Mouse (Mus musculus) bone marrow macrophage, adult 2 months (primary cell): ENCODE measurements at regions not wholly inside any gene's neighbourhood (a gene's known extent, or its start where the extent isn't known, plus 50 kb on each side); places are given as distances from the start of the nearest gene placed in this dataset.

ENCODE experiments used
- H3K27ac ChIP-seq: 2 replicates; pipeline ENCODE4 v1.5.1; 2012; ENCODE audit warnings: low read depth, low read length; ENCODE audit not compliant: insufficient read depth
- H3K4me1 ChIP-seq: 2 replicates; pipeline ENCODE4 v1.6.1; 2012; ENCODE audit warnings: low read length; ENCODE audit not compliant: control insufficient read depth, insufficient read depth
- H3K4me3 ChIP-seq: 2 replicates; pipeline ENCODE4 v1.5.1; 2012; ENCODE audit warnings: mild to moderate bottlenecking, low read length, moderate library complexity; ENCODE audit not compliant: insufficient read depth
- CTCF ChIP-seq: IDR thresholded peaks from 2 replicates; pipeline ENCODE4 v1.5.1; 2012; ENCODE audit warnings: low read depth, mild to moderate bottlenecking, low read length, moderate library complexity
- POLR2A ChIP-seq: IDR thresholded peaks from 2 replicates; pipeline ENCODE4 v1.6.1; 2012; ENCODE audit warnings: mild to moderate bottlenecking, low read depth, low read length, borderline replicate concordance

GRCm38 (mm10) chr15:68811041-68811440 is 2310.3 kb upstream of the Lrrc6 start:
- Histone ChIP-seq H3K4me1 (no peaks in the 10 kb centered on the region), H3K4me3 (no peak overlapping the region), H3K27ac (no peak overlapping the region)
- TF ChIP-seq CTCF: no peak
- no peak for TF ChIP-seq POLR2A

GRCm38 (mm10) chr15:68810593-68810992 is 2309.9 kb upstream of the Lrrc6 start:
- TF ChIP-seq CTCF (no peak), POLR2A (no peak)
- Histone ChIP-seq H3K27ac (no peak overlapping the region), H3K4me3 (no peak overlapping the region), H3K4me1 (no peaks in the 10 kb centered on the region)

DNA sequence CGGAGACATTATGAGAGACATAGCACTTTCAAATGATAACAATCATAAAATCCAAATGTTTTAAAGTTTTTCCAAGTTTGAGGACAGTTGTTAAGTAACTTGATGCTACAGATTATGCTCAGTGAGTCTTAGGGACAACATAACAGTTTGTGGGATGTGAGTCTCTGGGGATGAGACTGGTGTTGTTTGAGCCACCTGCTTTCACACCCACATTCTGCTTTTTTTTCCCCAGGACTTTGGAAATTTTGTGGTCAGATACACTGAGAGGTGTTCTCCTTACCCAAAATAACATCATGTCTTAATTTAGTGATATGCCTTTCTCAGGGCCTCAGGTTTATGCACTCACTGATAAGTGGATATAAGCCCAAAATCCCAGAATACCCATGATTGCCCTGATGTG is 2307.5 kb upstream of the Lrrc6 start:
- H3K4me3 ChIP-seq: no peak overlapping the region
- TF ChIP-seq CTCF (no peak), POLR2A (no peak)
- H3K4me1 ChIP-seq: no peaks in the 10 kb centered on the region
- H3K27ac ChIP-seq: no peak overlapping the region

- Histone ChIP-seq H3K4me3 (no peak overlapping the region), H3K27ac (no peak overlapping the region), H3K4me1 (no peaks in the 10 kb centered on the region)
- TF ChIP-seq POLR2A: no peak
- no peak for TF ChIP-seq CTCF
Observed at GRCm38 (mm10) chr15:68804254-68804653, 2303.5 kb upstream of the Lrrc6 start.

DNA sequence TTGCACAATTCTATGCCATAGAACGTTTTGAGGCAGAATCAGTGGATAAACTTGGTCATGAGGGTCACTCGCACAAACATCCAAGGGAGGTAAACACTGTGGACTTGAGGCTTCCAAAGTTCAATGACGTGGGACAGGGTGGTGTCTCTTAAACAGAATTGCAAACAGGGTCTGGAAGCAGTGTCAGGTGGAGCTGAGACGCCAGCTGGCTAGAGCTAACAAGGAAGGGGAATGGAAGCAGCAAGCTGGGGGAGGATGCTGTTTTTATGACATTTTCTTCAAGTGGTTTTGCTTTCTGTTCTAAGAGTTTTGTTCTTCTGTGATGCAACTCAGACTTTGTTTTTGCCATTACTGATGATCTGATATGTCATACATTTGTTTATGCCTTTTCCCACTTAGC is 2301.1 kb upstream of the Lrrc6 start:
- TF ChIP-seq POLR2A (no peak), CTCF (no peak)
- Histone ChIP-seq H3K4me1 (no peaks in the 10 kb centered on the region), H3K4me3 (no peak overlapping the region), H3K27ac (no peak overlapping the region)

DNA sequence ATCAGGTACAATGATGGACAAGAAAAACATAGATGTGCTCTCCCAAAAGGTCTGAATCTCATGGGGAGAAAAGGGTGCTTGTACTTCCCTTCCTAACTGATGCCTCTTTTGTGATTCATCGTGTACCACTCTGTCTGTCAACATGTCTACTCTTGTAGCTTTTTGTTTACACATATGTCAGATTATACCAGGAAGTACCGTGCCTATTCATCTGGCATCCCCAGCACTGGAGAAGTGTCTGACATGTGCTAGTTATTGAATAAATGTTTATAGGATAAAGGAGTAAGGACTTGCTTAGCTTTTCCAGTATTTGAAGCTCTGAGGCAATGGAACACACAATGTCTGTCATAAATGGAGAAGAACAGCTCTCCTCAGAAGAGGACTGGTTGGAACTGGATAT is 2296.7 kb upstream of the Lrrc6 start:
- H3K27ac ChIP-seq: no peak overlapping the region
- no peak for TF ChIP-seq POLR2A
- TF ChIP-seq CTCF: no peak
- H3K4me3 ChIP-seq: no peak overlapping the region
- no peaks in the 10 kb centered on the region for H3K4me1 ChIP-seq

DNA sequence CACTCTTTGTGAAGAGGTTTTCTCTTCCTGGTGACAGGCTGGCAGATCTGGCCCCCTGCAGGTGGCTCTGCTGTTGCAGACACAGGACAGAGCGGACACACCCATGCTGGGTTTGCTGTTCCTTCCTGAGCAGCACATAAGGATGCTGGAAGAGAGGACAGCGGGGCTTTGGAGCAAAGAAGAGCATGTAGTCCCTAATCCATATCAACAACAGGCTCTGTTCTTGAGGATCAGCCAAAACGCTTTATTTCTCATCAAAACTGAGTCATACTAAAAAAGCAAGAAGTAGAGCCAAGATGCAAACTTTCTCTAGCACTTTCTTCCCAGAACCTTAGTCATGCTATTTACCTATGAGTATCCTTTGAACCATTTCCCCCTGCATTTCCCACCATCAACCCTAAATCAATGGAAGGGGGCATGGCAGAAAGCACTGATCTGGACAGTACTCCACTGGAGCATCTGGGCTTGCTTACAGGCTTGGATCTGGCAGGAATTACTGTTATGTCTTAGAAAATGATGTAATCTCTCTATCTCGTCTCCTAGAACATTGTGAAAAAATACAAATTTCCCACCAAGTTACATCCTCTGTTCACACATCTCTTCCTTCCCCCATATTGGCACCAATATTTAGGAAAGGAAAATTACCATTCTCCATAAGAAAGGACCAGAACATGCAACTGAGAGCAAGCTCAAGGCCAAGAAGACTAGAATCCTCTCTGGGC is 2294.7 kb upstream of the Lrrc6 start:
- TF ChIP-seq POLR2A (no peak), CTCF (no peak)
- no peaks in the 10 kb centered on the region for H3K4me1 ChIP-seq
- H3K27ac ChIP-seq: no peak overlapping the region
- H3K4me3 ChIP-seq: no peak overlapping the region

- TF ChIP-seq CTCF (no peak), POLR2A (no peak)
- Histone ChIP-seq H3K27ac (no peak overlapping the region), H3K4me3 (no peak overlapping the region), H3K4me1 (no peaks in the 10 kb centered on the region)
Observed at GRCm38 (mm10) chr15:68759948-68760347, 2259.2 kb upstream of the Lrrc6 start.

GRCm38 (mm10) chr15:68755255-68755654 is 2254.5 kb upstream of the Lrrc6 start:
- no peaks in the 10 kb centered on the region for H3K4me1 ChIP-seq
- no peak overlapping the region for H3K27ac ChIP-seq
- TF ChIP-seq CTCF (no peak), POLR2A (no peak)
- H3K4me3 ChIP-seq: no peak overlapping the region

- no peak overlapping the region for H3K4me3 ChIP-seq
- no peaks in the 10 kb centered on the region for H3K4me1 ChIP-seq
- TF ChIP-seq POLR2A (no peak), CTCF (no peak)
- no peak overlapping the region for H3K27ac ChIP-seq
Observed at GRCm38 (mm10) chr15:68754834-68755233, 2254.1 kb upstream of the Lrrc6 start.
